Mouse (Mus musculus) cerebellum, adult 2 months (tissue): ENCODE measurements around the gene Clec4a3.
"Not testable (repeated sequence)": the region's sequence is repeated elsewhere in the genome, so short reads cannot be mapped to it uniquely, and the experiment has no call there.

Experiments
- CTCF ChIP-seq: fragments of 200-500 bp; IDR thresholded peaks from 2 replicates; pipeline ENCODE4 v1.5.1; 2011; ENCODE audit warnings: low read depth, mild to moderate bottlenecking, control low read depth, low read length, moderate library complexity, borderline replicate concordance; ENCODE audit not compliant: insufficient read depth
- POLR2A ChIP-seq: fragments of 200-500 bp; IDR thresholded peaks from 2 replicates; pipeline ENCODE4 v1.6.1; 2011; ENCODE audit warnings: low read length, control low read depth, borderline replicate concordance; ENCODE audit not compliant: insufficient read depth

GRCm38 (mm10) chr6:123004696-123005095 lies 52.4 kb downstream of the Clec4a3 start:
- not testable (repeated sequence) for TF ChIP-seq POLR2A, CTCF
